ENCODE assay signal across 8 mouse cellular contexts in the genomic region with DNA sequence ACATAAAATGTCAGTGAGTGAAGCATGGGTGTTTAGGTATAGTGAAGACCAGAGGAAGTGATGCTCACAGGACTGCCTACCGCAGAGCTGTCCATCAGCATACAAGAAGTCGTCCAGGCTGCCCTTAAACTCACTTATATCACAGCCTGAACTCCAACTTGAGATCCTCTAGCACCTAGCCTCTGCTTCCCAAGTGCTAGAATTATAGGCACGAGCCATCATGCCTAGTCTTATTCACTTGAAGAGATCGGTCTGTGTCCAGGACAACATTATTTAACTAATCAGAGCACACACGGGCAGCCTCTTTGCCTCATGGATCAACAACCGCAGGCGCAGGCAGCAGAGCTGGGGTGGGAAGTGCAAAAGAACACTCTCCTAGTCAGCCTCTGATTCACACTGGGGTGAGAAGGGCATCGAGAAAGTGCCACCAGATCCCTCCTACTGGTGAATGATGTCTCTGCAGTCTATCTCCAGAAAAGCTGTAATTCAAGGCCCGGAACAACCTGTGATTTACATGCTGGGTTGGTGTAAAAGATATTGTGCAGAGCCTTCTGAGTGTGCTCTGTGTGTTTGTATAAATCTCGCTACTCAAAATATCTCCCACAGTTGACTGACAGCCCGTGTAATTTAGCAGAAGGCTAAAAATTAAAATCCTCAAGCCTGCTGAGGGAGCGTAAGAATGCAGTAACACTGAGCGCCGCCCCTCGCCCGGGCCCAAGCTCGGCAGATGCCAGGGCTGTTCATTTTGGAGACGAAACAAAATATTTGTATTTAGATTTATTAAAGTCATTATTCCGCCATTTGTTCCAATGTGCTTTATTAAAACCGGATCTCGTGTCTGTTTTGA.
DNase-seq lines count a peak whose midpoint lies in the region; ATAC-seq and TF ChIP-seq lines count a peak whose summit lies in the region.

No protein-coding gene starts in this region.

- H3K4me2 ChIP-seq in neural tube, embryonic 15.5 days, result peak overlapping the region; percentile 41

- H3K4me3 ChIP-seq in embryonic fibroblast, embryonic 13.5 days (ENCODE audit: insufficient read depth, low read length), result no peak overlapping the region
- peak overlapping the region; percentile 30 for H3K4me3 ChIP-seq in layer of hippocampus, adult 2 months
- no peak overlapping the region for H3K4me3 ChIP-seq in lung, adult 2 months (replicated peaks; ENCODE audit: extremely low read depth, low read depth, low read length)
- no peak overlapping the region for H3K4me3 ChIP-seq in neural tube, embryonic 15.5 days (replicated peaks)

- H3K4me1 ChIP-seq in embryonic fibroblast, embryonic 13.5 days (ENCODE audit: control insufficient read depth, insufficient read depth, low read length), result peaks cover 4% of the 10 kb centered on the region; the same call in 1 of the 2 replicates
- H3K4me1 ChIP-seq in lung, adult 2 months (ENCODE audit: control insufficient read depth, insufficient read depth, low read length), result peaks cover 4% of the 10 kb centered on the region; the same call in 1 of the 2 replicates
- H3K4me1 ChIP-seq in neural tube, embryonic 15.5 days, result peaks cover 32% of the 10 kb centered on the region

- no peak overlapping the region for H3K9ac ChIP-seq in neural tube, embryonic 15.5 days (replicated peaks)

- H3K36me3 ChIP-seq in neural tube, embryonic 15.5 days, result no peaks in the 10 kb centered on the region

- no peak overlapping the region for H3K27ac ChIP-seq in embryonic fibroblast, embryonic 13.5 days (ENCODE audit: insufficient read depth, low read length)
- H3K27ac ChIP-seq in layer of hippocampus, adult 2 months, result peak overlapping the region; percentile 24; the same call in 1 of the 2 replicates
- H3K27ac ChIP-seq in neural tube, embryonic 15.5 days (replicated peaks), result peak overlapping the region; percentile 35

- peak; percentile 86 for DNase-seq in A20 (ENCODE audit: low read depth, low spot score)
- peak; percentile 66 for DNase-seq in adrenal gland, postnatal 14 days
- peak; percentile 23 to 42 for DNase-seq in heart, postnatal 36 days
- DNase-seq in layer of hippocampus, adult 2 months (ENCODE audit: low spot score in 2 of 2), result peak; percentile 27 to 54
- no peak for DNase-seq in lung, adult 2 months
- DNase-seq in thymus, postnatal 25 days, result peak; percentile 68

- peaks cover 21% of the 10 kb centered on the region for H3K27me3 ChIP-seq in neural tube, embryonic 15.5 days (replicated peaks)

- TF ChIP-seq CTCF in embryonic fibroblast, embryonic 13.5 days (IDR thresholded peaks at IDR 0.05; ENCODE audit: borderline replicate concordance, insufficient read depth, low read length), result 0 out of 2 replicates have a peak, but pooled peaks have one; percentile 4
- peak; percentile 81 for TF ChIP-seq CTCF in layer of hippocampus, adult 2 months (conservative IDR thresholded peaks at IDR 0.05)
- peak; percentile 44; the same call in 1 of the 2 replicates for TF ChIP-seq CTCF in lung, adult 2 months (IDR thresholded peaks at IDR 0.05; ENCODE audit: insufficient read depth, low read length)

- ATAC-seq in neural tube, embryonic 15.5 days (ENCODE audit: low FRiP score), result peak; percentile 56

- no peak for TF ChIP-seq POLR2A in embryonic fibroblast, embryonic 13.5 days (IDR thresholded peaks at IDR 0.05; ENCODE audit: low read depth, low read length)
- TF ChIP-seq POLR2A in lung, adult 2 months (IDR thresholded peaks at IDR 0.05; ENCODE audit: borderline replicate concordance, extremely low read depth, low read depth, low read length), result no peak

- H3K9me3 ChIP-seq in neural tube, embryonic 15.5 days (replicated peaks), result no peaks in the 10 kb centered on the region

- intact Hi-C loops in heart, postnatal 36 days (cut with DNase I), result loop anchor here (5.0 kb wide), 3 partner anchors 55 to 230 kb away; no protein-coding TSS in a partner anchor

- WGBS in lung, adult 2 months, result 16% methylated on average over 21 of the region's 21 CpGs
- 9% methylated on average over 21 of the region's 21 CpGs for WGBS in neural tube, embryonic 15.5 days

Comparison
In these comparisons a context has a peak if more than half of its experiments do, and no peak if none do; other contexts are left out.
1. CTCF ChIP-seq: peak in every context shown above with its lines; median percentile 81 in layer of hippocampus, adult 2 months; 44 in lung, adult 2 months; 4 in embryonic fibroblast, embryonic 13.5 days.